Mouse (Mus musculus): ENCODE measurements around the gene Psmb5.

GRCm38 (mm10) chr14:54646455-54646854 lies 28.6 kb upstream of the Psmb5 start:
- TF ChIP-seq CTCF (IDR thresholded peaks at IDR 0.05; ENCODE audit: borderline replicate concordance, insufficient read depth, low read length): no peak
- no peak for TF ChIP-seq POLR2A (IDR thresholded peaks at IDR 0.05; ENCODE audit: low read depth, low read length)

Measured in embryonic fibroblast, embryonic 13.5 days (primary cell).